Mouse (Mus musculus) heart, postnatal 25 days (tissue): ENCODE measurements around the gene Fyn. TPM values are rescaled to one million over a fixed set of nuclear protein-coding genes. Genes with fewer than 3 reads are reported as not detected.
A peak's percentile ranks its signal among the peaks of the same experiment; 100 is the strongest.

Source experiments
- DNase-seq: peaks from one replicate; pipeline ENCODE4 v3.0.0; 2022; ENCODE audit warnings: low spot score
- intact Hi-C: fragments of 180-260 bp; cut with DNase I; formaldehyde crosslinking; loops from one replicate; pipeline ENCODE4 v1.15.1; 2025
- total RNA-seq, 2 experiments: library from RNA; stranded (reverse); gene quantifications; 2 replicates each; pipeline ENCODE4 v1.2.3; 2021

Gene Fyn
- total RNA-seq, 2 experiments from 2014 or later: 29.1 to 42.5 TPM

DNA sequence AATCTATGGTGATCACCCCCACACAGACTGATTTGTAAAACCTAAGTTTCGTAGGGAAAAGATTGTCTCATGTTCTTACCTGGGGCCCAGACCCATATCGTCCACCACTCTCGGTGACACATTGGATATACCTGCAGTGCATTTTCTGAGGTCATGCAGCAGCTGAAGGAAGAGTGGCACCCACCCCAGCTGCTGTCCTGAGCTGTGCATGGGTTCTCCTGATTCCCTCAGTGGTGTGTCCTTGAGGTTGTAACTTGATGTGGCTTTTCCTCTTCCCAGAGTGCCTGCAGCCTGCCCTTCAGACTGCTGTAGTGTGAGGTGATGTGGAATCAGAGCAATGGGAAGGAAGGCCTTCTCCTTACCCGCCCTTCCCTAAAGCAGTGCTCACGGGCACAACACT lies 95.7 kb downstream of the Fyn start:
- intact Hi-C loops: no loop called here
- DNase-seq: no peak

DNA sequence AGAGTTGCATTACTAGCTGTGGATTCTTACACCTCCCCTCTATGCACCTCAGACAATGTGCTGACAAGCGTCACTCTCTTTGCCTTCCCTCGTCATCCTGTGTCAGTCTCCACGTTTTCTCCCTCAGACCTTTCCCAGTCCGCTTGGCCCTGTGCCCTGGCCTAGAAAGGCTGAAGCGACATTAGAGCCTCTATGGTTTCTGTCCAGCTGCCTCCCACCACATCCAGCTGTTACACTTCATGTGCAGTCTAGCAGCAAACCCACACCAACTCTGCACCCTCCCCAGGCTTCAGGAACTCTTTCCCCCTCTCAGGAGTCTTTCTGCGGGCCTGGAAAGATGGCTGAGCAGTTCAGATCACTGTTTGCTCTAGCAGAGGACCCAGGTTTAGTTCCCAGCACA lies 98.7 kb downstream of the Fyn start:
- peak; percentile 63 for DNase-seq
- intact Hi-C loops: no loop called here

DNA sequence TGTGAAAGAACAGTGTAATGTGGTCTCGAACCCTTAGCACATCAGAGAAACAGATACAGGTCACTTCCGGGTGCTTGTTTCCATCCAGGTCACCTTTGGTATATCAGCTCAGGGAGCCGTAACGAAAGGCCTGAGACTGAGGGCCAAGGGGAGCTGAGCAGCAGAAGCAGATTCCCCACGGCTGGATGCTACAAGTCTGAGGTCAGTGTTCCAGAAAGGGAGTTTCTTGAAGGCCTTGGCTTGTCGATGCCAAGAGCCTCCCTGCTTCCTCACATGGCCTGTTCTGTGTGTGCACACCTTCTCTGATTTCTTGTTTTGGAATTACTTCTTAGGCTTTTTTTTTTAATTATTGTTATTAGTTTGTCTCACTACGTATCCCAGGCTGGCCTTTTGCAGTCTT lies 99.2 kb downstream of the Fyn start:
- DNase-seq: no peak
- intact Hi-C loops: no loop called here

DNA sequence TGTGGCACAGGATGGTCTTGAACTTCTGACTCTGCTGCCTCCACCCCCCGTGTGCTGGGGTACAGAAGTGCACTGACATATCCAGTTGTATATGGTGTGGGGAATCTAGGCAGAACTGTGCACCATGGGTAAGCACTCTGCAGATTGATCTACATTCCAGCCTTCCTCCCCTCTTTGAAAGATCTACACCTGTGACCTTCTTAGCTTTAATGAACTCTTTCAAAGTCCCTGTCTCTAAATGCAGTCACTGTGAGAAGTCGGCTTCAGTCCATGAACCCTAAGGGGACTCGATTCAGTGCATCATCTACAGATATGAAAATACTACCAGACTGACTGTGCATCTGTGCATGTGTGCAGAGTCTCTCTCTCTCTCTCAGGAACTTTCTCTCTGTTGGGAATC lies 99.9 kb downstream of the Fyn start:
- intact Hi-C loops: no loop called here
- DNase-seq: no peak

DNA sequence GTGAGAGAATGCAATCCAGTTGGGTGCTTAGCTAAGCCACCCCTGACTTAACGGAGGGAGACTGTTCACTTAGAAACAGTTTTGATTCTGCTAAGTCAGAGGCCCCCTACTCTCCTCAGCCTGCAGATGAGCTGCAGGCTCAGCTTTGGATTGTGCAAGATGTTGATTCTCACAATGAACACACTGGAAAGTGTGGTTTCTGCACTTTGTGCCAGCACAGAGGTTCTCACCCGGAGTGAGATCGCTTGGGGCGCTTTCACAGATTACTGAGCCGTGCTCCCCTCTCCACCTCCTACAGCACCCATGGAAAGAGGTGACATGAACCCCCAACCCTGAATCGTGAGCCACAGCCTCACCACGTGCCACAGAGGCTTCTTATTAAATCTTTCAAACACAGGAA lies 100.7 kb downstream of the Fyn start:
- intact Hi-C loops: no loop called here
- DNase-seq: no peak

DNA sequence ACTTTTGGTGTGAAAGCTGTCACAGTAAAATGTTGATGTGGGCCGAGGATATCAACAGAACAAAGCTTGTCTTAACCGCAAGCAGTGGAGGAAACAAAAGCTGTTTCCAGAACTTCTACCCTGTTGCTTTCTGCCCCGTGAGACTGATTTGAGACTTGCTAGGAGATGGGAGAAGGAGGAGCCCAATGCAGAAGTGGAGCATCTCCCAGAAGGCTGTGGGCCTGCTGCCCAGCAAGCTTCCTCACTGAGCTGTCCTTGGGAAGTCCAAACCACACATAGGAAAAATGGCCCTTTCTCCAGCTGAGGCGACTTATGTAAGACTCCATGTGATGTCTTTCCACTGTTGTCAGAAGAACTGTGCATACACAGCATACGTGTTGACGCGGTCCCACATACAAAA lies 101.7 kb downstream of the Fyn start:
- intact Hi-C loops: no loop called here
- peak; percentile 55 for DNase-seq

DNA sequence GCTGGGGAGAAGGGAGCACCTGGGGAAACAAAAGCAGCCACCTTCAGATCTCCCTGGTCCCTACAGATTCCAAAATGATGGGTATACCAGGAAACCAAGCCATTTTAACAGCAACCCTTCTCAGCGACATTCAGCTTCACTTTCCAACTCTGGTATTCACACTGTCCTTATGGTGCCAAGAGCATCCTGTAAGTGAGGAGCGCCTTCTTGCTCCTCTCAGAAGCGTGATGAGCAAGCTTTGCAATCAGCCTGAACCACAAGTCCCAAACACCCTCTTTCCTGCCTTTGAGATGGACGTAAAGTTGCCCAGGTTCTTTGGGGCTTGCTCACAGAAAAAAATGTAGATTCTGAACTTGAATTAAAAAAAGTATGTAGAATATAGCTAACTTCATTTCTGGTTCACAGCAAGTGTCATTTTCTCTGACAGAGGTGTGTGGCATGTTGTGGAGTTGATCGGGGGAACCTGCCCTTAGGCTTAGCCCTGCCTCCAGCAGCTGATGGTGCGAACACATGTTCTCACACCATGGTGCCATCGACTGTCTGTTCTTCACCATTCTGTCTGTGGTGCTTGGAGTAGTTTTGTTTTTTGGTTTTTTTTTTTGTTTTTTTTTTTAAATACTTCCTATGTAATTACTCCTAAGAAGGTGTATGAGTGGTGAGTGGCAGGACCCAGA lies 102.5 kb downstream of the Fyn start:
- DNase-seq: no peak
- intact Hi-C loops: no loop called here

DNA sequence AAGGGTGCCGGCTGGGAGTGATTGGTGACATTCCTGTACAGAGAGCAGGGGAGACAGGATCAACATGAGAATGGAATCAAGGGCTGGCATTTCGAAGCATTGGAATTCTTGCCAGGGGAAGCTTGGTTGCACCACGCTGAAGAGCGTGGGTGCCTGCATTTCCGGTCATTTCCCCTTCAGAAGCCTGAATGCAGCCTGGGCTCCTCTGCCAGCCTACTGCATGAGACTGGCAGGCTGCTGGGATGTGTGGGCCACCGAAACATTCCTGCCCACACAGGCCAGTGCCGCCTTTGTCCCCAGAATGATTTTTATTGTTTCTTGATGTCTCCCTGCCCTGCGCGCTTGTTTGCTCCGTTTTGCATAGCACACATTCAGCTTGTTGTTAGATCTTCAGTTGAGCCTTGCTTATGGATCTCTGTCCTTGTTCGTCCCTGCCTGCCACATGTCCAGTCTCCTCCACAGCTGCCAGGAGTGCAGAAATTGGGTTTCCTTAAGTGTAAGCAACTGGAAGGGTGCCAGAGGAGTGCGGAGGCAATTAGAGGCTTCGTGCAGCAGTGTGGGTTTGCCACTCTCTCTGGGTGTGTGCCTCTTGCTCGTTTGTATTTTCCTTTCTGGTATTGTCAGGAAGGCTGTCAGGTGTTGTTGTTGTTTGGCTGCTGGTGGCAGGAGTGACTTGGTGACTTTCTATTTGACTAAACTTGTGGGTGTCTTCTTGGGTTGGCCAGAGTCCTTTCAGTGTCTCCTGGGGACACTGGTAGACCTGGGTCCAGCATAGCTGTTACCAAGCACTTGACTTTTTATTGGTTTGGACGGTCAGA lies 103.3 kb downstream of the Fyn start:
- DNase-seq: no peak
- intact Hi-C loops: no loop called here

DNA sequence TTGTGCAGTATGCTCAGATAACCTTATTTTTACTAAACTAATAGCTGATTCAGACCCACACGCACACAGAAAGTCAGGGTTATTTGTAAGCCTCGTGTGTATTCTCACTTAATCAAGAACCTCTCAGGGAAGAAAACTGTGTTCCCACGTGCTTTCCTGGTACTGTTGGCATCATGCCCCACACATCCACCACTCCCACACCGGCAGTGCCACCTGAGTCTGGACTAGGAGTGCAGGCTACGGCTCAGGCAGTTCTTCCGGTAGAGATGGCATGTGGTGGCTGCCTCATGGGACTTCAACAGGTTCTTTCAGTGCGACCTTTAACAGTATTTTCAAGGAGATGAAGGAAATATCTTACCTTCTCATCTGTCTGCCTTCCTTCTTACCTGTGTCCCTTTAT lies 104.3 kb downstream of the Fyn start:
- DNase-seq: no peak
- intact Hi-C loops: no loop called here

DNA sequence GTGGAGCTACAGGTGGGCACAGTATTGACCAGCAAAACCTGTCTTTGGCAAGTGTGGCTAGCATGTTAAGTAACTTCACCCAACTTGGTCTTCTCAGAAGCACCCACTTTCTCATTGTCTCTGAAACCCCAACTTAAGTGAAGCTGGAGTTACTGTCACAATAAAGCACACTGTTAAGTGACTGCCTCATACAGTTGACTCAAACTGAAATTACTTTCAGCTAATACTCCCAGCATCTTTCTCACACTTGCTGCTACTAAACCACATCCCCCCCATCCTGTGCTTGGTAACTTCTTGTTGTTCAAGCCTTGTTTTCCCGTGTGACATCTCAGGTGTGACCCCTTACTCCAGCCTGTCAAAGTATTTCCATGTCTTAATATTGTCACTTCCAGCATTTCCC lies 110.7 kb downstream of the Fyn start:
- intact Hi-C loops: no loop called here
- DNase-seq: no peak

DNA sequence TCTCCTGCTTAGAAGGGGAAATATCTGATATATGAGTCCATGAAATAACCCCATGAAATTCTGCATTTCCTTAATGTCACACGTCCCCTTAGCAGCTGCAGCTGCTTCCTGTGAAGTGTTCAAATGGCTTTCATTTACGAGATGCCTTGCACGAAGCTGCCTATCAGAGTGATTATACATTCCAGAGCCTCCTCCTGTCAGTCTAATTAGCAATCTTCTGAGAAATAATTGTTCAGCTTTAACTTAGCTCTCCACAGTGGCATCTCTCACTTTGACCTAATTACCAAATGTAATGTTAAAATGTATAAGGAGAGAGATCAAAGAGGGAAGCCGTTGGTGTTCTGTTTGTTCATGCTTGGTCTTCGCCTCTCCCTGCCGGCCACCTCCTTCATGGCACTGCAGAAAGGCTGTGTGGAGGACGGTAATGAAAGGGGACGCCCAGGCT lies 115.7 kb downstream of the Fyn start:
- intact Hi-C loops: no loop called here

DNA sequence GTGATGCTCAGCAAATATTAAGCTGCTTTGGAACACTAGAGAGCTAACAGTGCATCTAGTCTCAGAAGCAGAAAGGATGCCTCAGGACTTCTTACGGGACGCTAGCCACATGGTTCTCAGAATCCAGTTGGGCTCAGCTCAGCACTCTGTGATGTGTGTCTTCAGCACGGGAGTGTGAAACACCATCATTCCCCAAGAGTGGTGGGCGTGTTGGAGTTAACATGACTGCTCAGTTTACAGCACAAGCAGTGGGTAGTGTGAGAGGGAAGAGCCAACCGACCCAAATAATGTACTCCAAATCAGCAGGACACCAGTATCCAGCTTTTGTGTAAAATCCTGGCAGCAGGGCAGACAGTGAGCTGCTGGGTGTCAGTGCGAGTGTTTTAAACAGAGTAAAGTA lies 116.2 kb downstream of the Fyn start:
- intact Hi-C loops: no loop called here

More for the DNA sequence above, 115.7 kb downstream of the Fyn start:
- no peak for DNase-seq

DNA sequence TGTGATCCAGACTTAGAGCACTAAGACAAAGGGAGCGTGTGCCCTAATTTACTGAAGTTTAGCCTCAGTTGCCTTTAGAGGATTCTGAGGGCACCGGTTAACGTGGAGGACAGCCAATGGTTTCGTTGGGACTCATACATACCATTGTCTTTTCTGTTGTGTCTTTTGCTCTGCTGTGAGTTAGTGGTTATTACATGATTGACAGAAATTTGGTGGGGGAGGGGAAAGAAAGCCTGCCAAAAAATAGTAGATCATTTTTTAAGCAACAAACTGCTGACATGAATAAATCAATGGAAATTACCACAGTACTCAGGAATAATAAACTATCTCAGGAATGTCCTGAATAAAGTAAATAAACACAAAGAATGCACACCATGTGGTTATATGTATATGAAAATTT lies 117.3 kb downstream of the Fyn start:
- DNase-seq: no peak
- intact Hi-C loops: no loop called here

More for the DNA sequence above, 116.2 kb downstream of the Fyn start:
- DNase-seq: no peak

DNA sequence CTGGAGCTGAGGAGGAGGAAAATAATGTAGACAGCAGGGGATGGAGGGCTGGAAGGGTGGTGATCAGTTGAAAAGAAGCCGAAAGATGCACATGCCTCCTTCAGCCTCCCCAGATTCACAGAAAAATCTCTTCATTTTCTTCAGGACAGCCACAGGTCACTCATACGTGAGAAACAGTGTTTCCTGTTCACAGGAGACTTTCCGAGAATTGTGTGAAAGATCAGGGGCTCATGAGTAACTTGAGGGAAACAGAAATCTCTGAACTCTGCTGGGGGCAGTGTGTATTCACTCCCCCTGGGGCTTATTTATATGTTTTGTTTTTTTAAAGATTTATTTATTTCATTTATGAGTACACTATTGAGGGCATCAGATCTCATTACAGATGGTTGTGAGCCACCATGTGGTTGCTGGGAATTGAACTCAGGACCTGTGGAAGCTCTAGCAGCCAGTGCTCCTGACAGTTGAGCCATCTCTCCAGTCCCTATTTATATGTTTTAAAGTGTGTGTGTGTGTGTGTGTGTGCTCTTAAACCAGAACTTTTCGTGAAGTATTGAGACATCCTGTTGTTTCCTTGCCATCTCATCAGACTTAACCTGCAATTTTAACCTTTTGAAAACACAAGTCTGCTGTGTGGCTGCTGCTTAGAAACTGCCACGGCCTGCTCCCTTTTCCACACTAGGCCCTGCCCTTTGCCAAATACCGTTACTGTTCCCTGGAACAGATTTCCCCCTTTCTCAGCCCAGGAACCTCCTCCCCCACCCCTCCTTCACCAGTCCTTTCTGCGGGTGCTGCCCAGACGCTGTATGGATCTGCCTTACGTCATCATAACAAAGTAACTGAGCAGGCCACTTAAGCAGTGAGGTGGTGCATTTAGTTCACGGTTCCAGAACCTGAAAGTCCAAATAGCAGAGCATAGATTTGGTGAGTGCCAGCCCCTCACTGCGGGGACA lies 118.1 kb downstream of the Fyn start:
- intact Hi-C loops: no loop called here

DNA sequence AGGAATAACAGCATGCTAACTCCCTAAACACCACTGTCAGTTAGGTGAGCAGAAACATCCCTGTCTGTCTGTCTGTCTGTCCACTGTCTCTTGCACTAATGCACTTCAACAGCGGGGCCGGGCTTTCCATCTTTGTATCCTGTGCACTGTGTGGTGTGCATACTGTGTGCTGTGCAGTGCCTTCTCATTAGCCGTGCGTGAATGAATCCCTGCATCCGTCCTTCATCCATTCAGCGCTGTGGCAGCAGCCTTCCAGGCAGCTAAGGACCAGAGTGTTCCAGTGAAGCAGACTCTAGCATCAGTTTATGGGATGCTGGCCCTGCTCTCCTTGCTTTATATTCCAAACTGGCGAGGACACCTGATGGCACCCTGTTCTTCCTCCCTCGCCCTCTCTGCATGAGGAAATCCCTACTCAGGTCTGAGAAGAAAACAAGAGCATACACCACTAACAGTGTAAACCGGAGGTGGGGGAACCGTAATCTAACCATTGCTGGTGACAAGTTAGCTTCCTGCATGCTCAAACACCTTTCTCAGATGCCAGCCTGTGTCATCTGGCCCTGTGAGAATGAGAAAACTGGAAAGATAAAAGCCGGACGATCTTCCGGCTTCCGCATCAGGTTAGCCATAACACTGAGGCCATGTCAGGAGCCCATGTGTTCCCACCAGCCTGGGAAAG lies 119.2 kb downstream of the Fyn start:
- intact Hi-C loops: no loop called here
- DNase-seq: no peak

More for the DNA sequence above, 118.1 kb downstream of the Fyn start:
- no peak for DNase-seq

DNA sequence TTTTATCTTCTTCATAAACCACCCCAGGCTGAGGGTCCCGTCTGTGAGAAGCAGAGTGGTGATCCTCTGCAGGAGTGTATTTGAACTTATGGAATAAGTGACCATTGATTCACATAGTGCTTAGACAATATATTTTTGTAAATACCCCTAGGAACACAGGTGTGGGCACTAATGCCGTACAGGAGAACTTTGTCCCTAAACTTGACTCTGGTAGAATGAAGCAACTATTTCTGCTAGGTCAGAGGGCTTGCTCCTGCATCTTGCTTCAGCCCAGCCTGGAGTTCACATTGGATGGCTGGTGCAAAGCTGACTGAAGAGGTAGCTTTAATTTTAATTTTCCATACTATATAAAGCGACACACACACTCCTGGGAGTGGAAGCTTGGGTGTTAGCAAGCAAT lies 119.9 kb downstream of the Fyn start:
- DNase-seq: no peak
- intact Hi-C loops: no loop called here

DNA sequence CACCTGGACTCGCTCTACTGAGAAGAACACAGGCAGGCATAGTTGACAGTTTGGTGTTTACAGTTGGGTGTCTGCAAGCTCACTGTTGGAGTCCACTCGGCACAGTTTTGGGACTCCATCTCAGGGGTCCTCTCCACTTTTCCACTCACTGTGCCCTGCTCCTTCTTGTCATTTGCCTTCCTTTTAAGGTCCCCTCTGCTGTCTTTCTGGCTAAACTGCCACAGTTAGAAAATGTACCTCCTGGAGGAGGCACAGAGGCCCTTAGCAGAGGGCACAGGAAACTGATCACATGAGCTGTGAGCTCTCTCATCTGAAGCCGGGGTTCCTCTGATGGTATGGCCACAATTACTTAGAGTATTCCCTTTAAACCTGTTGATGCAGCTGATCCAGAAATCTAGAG lies 120.3 kb downstream of the Fyn start:
- intact Hi-C loops: no loop called here
- no peak for DNase-seq

DNA sequence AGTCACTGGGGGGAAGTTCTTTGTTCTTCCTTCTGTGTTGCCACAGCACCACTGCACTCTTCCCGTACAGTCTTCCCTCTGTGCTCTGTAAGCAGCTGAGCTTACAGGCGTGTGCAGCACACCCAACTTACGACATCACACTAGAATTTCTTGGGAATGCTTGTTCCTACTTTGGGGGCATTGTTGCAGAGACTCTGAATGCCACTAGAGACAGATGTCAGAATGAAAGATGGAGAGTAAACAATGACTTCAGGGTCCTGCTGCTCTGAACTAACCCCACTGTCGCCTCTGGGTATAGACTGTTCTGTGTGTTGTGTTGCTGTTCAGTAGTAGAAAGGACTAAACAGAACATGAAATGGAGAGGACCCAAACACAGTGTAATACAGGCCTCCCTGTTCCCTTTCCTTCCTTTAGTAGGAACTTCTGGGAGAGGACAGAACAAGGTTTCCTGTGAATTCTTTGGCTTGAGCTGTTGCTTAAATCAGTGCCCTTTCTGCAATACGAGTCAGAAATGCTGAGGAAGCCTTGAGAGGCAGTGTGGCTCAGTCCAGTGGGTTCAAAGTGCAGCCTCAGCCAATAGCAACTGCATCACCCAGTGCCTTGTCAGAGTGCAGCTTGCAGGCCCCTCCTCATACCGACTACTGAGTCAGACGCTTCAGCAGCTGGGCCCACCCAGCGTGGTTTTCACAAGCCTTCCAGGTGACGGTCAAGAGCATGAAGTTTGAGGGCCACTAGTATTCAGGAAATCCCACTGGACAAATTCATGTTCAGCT lies 121.9 kb downstream of the Fyn start:
- intact Hi-C loops: no loop called here
- DNase-seq: no peak

DNA sequence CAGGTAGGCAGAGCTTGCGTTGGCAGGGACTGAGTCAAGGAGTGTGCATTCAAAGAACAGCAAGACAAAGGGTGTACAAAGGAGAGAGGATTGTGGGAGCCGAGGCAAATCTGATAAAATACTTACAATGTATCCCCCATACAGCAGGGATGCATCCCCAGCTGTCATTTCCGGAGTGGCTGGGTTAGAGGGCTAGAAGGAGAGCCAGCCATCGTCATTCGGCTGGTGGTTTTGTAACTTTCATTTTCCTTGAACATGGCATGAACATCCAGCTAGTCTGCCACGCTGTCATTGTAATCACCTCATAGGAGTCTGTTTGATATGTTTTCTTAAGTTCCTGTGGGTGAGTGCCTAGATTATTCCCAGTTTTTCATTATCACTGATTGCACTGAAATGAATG lies 123.5 kb downstream of the Fyn start:
- intact Hi-C loops: no loop called here
- no peak for DNase-seq
